Comparison of ENCODE assay signal across 26 mouse cellular contexts in the genomic region with DNA sequence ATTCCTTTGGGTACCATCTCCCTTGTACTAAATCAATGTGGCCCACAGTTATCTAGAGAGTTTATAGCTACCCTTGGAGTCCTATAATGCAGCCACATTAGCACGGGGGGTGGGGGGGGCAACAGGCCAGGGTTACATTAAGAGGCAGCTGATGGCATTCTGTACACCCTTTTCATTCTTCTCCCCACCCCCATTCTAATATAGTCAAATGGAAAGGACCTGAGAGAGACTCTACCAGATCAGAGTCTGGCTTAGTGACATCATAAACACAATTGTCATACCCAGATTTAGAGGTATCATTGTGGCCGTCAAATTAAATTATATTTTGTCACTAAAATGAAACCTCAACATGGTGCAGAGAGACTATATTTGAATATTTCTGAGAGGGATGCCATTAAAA. TPM values are rescaled to one million over a fixed set of nuclear protein-coding genes. Genes with fewer than 3 reads are reported as not detected.
DNase-seq lines count a peak whose midpoint lies in the region; ATAC-seq and TF ChIP-seq lines count a peak whose summit lies in the region.
"Had no signal": no experiment of that assay in that cellular context is flagged by ENCODE, and none has a peak within 500 bp of the region (broad histone marks: within the 10 kb centered on the region; RNA-seq: fewer than 3 reads in every experiment).

No protein-coding gene starts in this region.

- H3K36me3 ChIP-seq in midbrain, postnatal 0 days (ENCODE audit: insufficient read depth, low read length) = no peaks in the 10 kb centered on the region
- H3K36me3 ChIP-seq in midbrain, embryonic 15.5 days (replicated peaks) = no peaks in the 10 kb centered on the region
- H3K36me3 ChIP-seq in neural tube, embryonic 12.5 days = no peaks in the 10 kb centered on the region
- H3K36me3 ChIP-seq in neural tube, embryonic 14.5 days (ENCODE audit: control insufficient read depth, insufficient read depth, low read length) = no peaks in the 10 kb centered on the region
- no peaks in the 10 kb centered on the region for H3K36me3 ChIP-seq in neural tube, embryonic 15.5 days
- H3K36me3 ChIP-seq: G1E had no signal

- H3K27ac ChIP-seq in midbrain, postnatal 0 days (ENCODE audit: low read depth, low read length) = no peak overlapping the region
- no peak overlapping the region for H3K27ac ChIP-seq in midbrain, embryonic 15.5 days
- no peak overlapping the region for H3K27ac ChIP-seq in neural tube, embryonic 12.5 days
- no peak overlapping the region for H3K27ac ChIP-seq in neural tube, embryonic 14.5 days (ENCODE audit: low read depth, low read length)
- no peak overlapping the region for H3K27ac ChIP-seq in neural tube, embryonic 15.5 days (replicated peaks)

- H3K4me1 ChIP-seq in midbrain, postnatal 0 days (ENCODE audit: insufficient read depth, low read length) = no peaks in the 10 kb centered on the region
- H3K4me1 ChIP-seq in midbrain, embryonic 15.5 days = no peaks in the 10 kb centered on the region
- no peaks in the 10 kb centered on the region for H3K4me1 ChIP-seq in neural tube, embryonic 12.5 days
- no peaks in the 10 kb centered on the region for H3K4me1 ChIP-seq in neural tube, embryonic 14.5 days (ENCODE audit: control insufficient read depth, insufficient read depth, low read length)
- H3K4me1 ChIP-seq in neural tube, embryonic 15.5 days = no peaks in the 10 kb centered on the region

- H3K9me3 ChIP-seq in midbrain, postnatal 0 days (ENCODE audit: low read length) = no peaks in the 10 kb centered on the region
- no peaks in the 10 kb centered on the region for H3K9me3 ChIP-seq in midbrain, embryonic 15.5 days
- no peaks in the 10 kb centered on the region for H3K9me3 ChIP-seq in neural tube, embryonic 12.5 days
- H3K9me3 ChIP-seq in neural tube, embryonic 14.5 days (ENCODE audit: control insufficient read depth, low read length) = no peaks in the 10 kb centered on the region
- no peaks in the 10 kb centered on the region for H3K9me3 ChIP-seq in neural tube, embryonic 15.5 days (replicated peaks)
- H3K9me3 ChIP-seq: G1E had no signal

- no peak overlapping the region for H3K4me2 ChIP-seq in midbrain, postnatal 0 days (ENCODE audit: low read depth, low read length, poor library complexity, severe bottlenecking)
- H3K4me2 ChIP-seq in midbrain, embryonic 15.5 days = no peak overlapping the region
- H3K4me2 ChIP-seq in neural tube, embryonic 12.5 days (replicated peaks) = no peak overlapping the region
- H3K4me2 ChIP-seq in neural tube, embryonic 14.5 days (ENCODE audit: low read depth, low read length) = no peak overlapping the region
- H3K4me2 ChIP-seq in neural tube, embryonic 15.5 days = no peak overlapping the region

- no peak overlapping the region for H3K9ac ChIP-seq in midbrain, postnatal 0 days (replicated peaks; ENCODE audit: low read length, poor library complexity, severe bottlenecking)
- no peak overlapping the region for H3K9ac ChIP-seq in midbrain, embryonic 15.5 days
- no peak overlapping the region for H3K9ac ChIP-seq in neural tube, embryonic 12.5 days
- no peak overlapping the region for H3K9ac ChIP-seq in neural tube, embryonic 14.5 days (replicated peaks; ENCODE audit: low read depth, low read length)
- H3K9ac ChIP-seq in neural tube, embryonic 15.5 days (replicated peaks) = no peak overlapping the region

- no peak for TF ChIP-seq CTCF in midbrain, postnatal 0 days (IDR thresholded peaks at IDR 0.05)

- no peak overlapping the region for H3K4me3 ChIP-seq in midbrain, postnatal 0 days (ENCODE audit: low read depth, low read length)
- no peak overlapping the region for H3K4me3 ChIP-seq in midbrain, embryonic 15.5 days
- no peak overlapping the region for H3K4me3 ChIP-seq in neural tube, embryonic 12.5 days
- H3K4me3 ChIP-seq in neural tube, embryonic 14.5 days (ENCODE audit: low read depth, low read length) = no peak overlapping the region
- no peak overlapping the region for H3K4me3 ChIP-seq in neural tube, embryonic 15.5 days (replicated peaks)

- DNase-seq in midbrain, postnatal 0 days (ENCODE audit: low spot score) = no peak
- no peak for DNase-seq in neural tube, embryonic 10.5 days (ENCODE audit: extremely low spot score, low spot score)
- DNase-seq: adrenal gland, adult 2 months; adrenal gland, adult 8-10 months; adrenal gland, postnatal 10 days; adrenal gland, postnatal 14 days; adrenal gland, postnatal 25 days; adrenal gland, postnatal 36 days; B cell, adult 2 months; cerebellum, adult 11 months; cerebellum, adult 11-12 months; cerebellum, adult 18-20 months had no signal

- 84% methylated on average over 2 of the region's 2 CpGs for WGBS in midbrain, postnatal 0 days
- 85% methylated on average over 2 of the region's 2 CpGs for WGBS in midbrain, embryonic 15.5 days
- 76% methylated on average over 2 of the region's 2 CpGs for WGBS in neural tube, embryonic 12.5 days
- WGBS in neural tube, embryonic 14.5 days = 64% methylated on average over 2 of the region's 2 CpGs
- 74% methylated on average over 2 of the region's 2 CpGs for WGBS in neural tube, embryonic 15.5 days

- 0 out of 2 replicates have a peak, but pooled peaks have one; percentile 13 for ATAC-seq in midbrain, postnatal 0 days (ENCODE audit: low FRiP score)
- no peak for ATAC-seq in midbrain, embryonic 15.5 days (replicated peaks)
- ATAC-seq in neural tube, embryonic 12.5 days (ENCODE audit: low FRiP score, low read depth) = peak; percentile 68
- ATAC-seq in neural tube, embryonic 14.5 days (ENCODE audit: low read depth) = peak; percentile 54; the same call in 1 of the 2 replicates
- no peak for ATAC-seq in neural tube, embryonic 15.5 days (ENCODE audit: low FRiP score)
- ATAC-seq: activated CD4-positive, CD25-positive, alpha-beta regulatory T cell, adult 4 months; CD4-positive, CD25-positive, alpha-beta regulatory T cell, adult 4 months; Patski had no signal

- H3K27me3 ChIP-seq in midbrain, postnatal 0 days (ENCODE audit: insufficient read depth, low read length) = no peaks in the 10 kb centered on the region
- H3K27me3 ChIP-seq in midbrain, embryonic 15.5 days (replicated peaks) = no peaks in the 10 kb centered on the region
- H3K27me3 ChIP-seq in neural tube, embryonic 12.5 days (replicated peaks) = no peaks in the 10 kb centered on the region
- no peaks in the 10 kb centered on the region for H3K27me3 ChIP-seq in neural tube, embryonic 14.5 days (ENCODE audit: control insufficient read depth, insufficient read depth, low read length)
- H3K27me3 ChIP-seq in neural tube, embryonic 15.5 days (replicated peaks) = no peaks in the 10 kb centered on the region
- H3K27me3 ChIP-seq: CH12.LX had no signal

RNA-seq across cellular contexts. Expression of a gene that starts 5.7 kb away (rescaled TPM):
- not detected in 2 replicates for total RNA-seq in midbrain, postnatal 0 days (2014; rRNA removed)
- polyA plus RNA-seq in midbrain, postnatal 0 days (2015; fragmentation: Nextera tagmentation; extraction: Ambion mirVana) = not detected in 2 replicates
- polyA plus RNA-seq in midbrain, embryonic 15.5 days (2015; fragmentation: Nextera tagmentation; extraction: Ambion mirVana) = 0.09 TPM in 1 of 2 replicates, not detected in the other
- not detected in 2 replicates for polyA plus RNA-seq in neural tube, embryonic 12.5 days (2016; fragmentation: Nextera tagmentation; extraction: Ambion mirVana)
- polyA plus RNA-seq in neural tube, embryonic 14.5 days (2014; fragmentation: Nextera tagmentation; extraction: Ambion mirVana) = 0.11 TPM in 1 of 2 replicates, not detected in the other
- 0.26 TPM in 1 of 2 replicates, not detected in the other for polyA plus RNA-seq in neural tube, embryonic 15.5 days (2015; fragmentation: Nextera tagmentation; extraction: Ambion mirVana)
- total RNA-seq: adrenal gland, adult 18-20 months; adrenal gland, adult 2 months; adrenal gland, postnatal 10 days; adrenal gland, postnatal 14 days; adrenal gland, postnatal 25 days; adrenal gland, postnatal 36 days; adrenal gland, postnatal 4 days; CH12.LX; ES-E14; MEL had no signal
- polyA plus RNA-seq: adrenal gland, adult 2 months; C2C12; CD4-positive, CD25-positive, alpha-beta regulatory T cell, adult 4 months; G1E; Patski had no signal

RNA-seq across cellular contexts. Expression of a gene that starts 36.5 kb away (rescaled TPM):
- 50.9 and 66.0 TPM in 2 replicates for total RNA-seq in midbrain, postnatal 0 days (2014; rRNA removed)
- polyA plus RNA-seq in midbrain, postnatal 0 days (2015; fragmentation: Nextera tagmentation; extraction: Ambion mirVana) = 164 and 168 TPM in 2 replicates
- 96.8 and 101 TPM in 2 replicates for polyA plus RNA-seq in midbrain, embryonic 15.5 days (2015; fragmentation: Nextera tagmentation; extraction: Ambion mirVana)
- 125 and 131 TPM in 2 replicates for polyA plus RNA-seq in neural tube, embryonic 12.5 days (2016; fragmentation: Nextera tagmentation; extraction: Ambion mirVana)
- polyA plus RNA-seq in neural tube, embryonic 14.5 days (2014; fragmentation: Nextera tagmentation; extraction: Ambion mirVana) = 175 and 181 TPM in 2 replicates
- polyA plus RNA-seq in neural tube, embryonic 15.5 days (2015; fragmentation: Nextera tagmentation; extraction: Ambion mirVana) = 151 and 158 TPM in 2 replicates

Comparison
In these comparisons a context has a peak if more than half of its experiments do, and no peak if none do; other contexts are left out.
1. ATAC-seq: peak in midbrain, postnatal 0 days (single experiment), neural tube, embryonic 12.5 days (single experiment) and neural tube, embryonic 14.5 days (single experiment); none in midbrain, embryonic 15.5 days (single experiment) and neural tube, embryonic 15.5 days (single experiment).